Mouse (Mus musculus): ENCODE results near the gene Cst9.

The Cst9 gene

DNA sequence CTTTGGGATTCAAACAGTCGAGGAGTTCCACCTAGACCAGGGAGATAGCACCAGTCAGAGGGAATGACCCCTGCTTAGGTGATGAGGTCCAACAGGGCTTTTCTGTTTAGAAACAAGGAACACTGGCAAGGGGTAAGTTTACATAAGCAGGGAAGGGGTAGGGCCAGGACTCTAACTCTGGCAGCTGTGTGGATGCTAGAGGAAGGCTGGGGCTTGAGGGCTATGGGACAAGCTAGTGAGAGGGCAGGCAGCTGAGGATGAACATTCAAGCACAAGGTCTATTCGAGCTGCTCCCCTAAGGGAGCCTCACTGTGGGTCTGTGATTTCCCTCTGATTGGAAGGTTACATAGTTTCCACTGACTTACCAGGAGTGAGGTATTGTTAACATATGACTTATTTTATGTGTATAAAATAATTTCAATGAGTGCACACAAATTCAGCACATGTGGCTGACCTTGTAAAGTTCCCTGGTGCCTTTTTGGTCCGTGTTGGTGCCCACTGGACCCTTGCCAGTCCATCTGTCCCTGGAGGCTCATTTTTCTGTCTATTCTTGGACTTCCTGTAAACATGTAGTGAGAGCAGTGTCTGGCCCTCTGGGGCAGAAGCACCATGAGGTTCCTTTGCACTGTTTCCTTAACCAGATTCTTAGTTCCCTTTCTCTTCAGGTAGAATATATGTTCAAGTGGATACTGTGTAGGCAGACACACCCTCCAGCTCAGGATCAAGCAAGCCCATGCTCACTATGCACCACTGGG lies 42.2 kb downstream of the Cst9 start:
- DNase-seq (ENCODE audit: low spot score in 2 of 2) = peak in 1 of 2 experiments; percentile 58

DNA sequence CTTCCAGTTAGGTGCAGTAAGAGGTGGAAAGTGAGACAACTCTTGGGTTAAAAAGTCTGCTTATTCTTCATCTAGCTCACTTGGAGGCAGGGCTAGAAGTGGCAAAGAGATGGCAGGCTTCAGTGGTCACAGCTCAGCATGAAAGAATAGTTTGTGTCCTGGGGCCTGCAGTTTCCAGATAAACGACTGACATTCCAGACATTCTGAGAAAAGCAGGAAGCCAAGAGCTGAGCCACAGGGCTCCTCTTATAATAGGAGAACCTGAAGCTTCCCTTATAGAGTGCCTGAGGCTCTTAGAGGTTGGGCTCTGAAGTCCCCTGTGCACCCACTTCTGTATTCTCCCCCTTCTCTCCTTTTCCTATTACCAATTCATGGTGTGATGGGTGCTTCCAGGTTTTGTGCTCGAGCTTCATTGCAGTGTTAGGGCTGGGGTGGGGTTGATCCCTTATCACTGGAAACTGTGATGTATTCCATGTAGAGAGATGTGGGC lies 43.7 kb downstream of the Cst9 start:
- DNase-seq (ENCODE audit: low spot score in 2 of 2) = no peak

DNA sequence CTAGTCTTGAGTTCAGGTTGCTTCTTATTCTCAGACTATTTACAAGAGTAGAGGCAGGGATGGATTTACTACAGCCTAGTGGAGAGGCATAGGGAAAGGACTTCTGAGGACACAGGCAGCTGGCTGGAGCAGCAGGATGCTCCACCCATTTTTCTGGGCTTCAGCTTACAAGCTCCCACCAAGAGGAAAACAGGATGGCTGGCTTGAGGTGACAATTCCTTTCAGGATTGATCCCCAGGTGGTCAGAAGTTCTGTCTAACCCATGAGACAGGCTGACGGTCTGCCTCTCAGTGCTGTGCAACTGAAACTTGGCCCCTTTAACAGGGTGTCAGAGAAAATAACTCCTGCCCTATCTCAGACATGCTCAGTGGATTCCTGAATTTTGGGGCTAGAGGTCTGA lies 44.3 kb downstream of the Cst9 start:
- DNase-seq (ENCODE audit: low spot score in 2 of 2) = no peak

DNA sequence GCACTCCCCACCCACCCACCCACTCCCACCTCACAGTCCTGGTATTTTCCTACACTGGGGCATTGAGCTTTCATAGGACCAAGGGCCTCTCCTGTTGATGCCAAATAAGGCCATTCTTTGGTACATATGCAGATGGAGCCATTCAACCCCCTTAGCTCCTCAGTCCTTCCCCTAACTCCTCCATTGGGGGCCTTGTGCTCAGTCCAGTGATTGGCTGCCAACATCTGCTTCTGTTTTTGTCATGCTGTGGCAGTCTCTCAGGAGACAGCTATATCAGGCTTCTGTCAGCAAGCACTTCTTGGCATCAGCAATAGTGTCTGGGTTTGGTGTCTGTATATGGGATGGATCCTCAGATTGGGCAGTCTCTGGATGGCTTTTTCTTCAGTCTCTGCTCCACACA lies 49.8 kb downstream of the Cst9 start:
- DNase-seq (ENCODE audit: low spot score in 2 of 2) = no peak
